Mouse (Mus musculus): ENCODE data around the gene Bhlhe41. TPM values are rescaled to one million over a fixed set of nuclear protein-coding genes. Genes with fewer than 3 reads are reported as not detected.

Bhlhe41 gene
- polyA plus RNA-seq, 1 experiment from 2014 or later, result 115 TPM

Other genes with a start within 250 kb of the Bhlhe41 start
- not detected in 3 replicates for gene Tuba3b, start 249.8 kb downstream of the Bhlhe41 start, polyA plus RNA-seq (2018)
- gene Rassf8, start 118.8 kb downstream of the Bhlhe41 start, polyA plus RNA-seq (2018), result 12.6 to 27.6 TPM (median 17.7 TPM) in 3 replicates
- 0.08 to 0.19 TPM (median 0.10 TPM) in 3 replicates for gene Sspn, start 66.1 kb upstream of the Bhlhe41 start, polyA plus RNA-seq (2018)